Mouse (Mus musculus) adrenal gland, adult 2 months (tissue): ENCODE data around the gene Lelp1. TPM values are rescaled to one million over a fixed set of nuclear protein-coding genes. Genes with fewer than 3 reads are reported as not detected.

ENCODE experiments used
- DNase-seq: peaks from one replicate; pipeline ENCODE4 v3.0.0; 2021
- long read RNA-seq: library from polyadenylated mRNA; stranded (forward); transcript quantifications from one replicate; pipeline ENCODE4 v2.0.0, GENCODE M21; 2021
- polyA plus RNA-seq: library from polyadenylated mRNA; depleted of rRNA; stranded (reverse); fragments of >200 nt; gene quantifications from 2 replicates; pipeline ENCODE4 v1.2.3, GENCODE M21; 2012; rRNA removed
- total RNA-seq, 2 experiments: library from RNA; stranded (reverse); gene quantifications; 2 replicates each; pipeline ENCODE4 v1.2.3; 2021

Lelp1 gene
- not detected for total RNA-seq
- not detected in 2 replicates for polyA plus RNA-seq
- long read RNA-seq = 0 reads

DNA sequence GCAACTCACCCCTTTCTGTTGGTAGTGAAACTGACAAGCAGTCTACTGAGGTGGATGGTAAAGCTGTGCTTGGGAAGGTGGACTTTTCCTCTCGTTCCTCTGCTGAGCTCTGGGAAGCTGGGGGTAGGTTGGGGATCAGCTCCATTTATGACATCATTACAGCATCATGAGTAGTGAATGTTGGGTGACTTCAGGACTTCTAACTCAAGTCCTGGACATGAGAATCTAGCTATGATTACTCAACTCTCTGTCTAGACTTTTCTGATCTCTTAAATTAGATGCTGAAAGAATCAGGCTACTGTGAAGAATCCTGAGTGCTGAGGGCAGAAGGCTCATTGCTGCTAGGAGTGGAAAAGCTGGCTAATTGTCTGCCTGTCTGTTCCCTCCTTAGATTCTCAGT, at the start of gene Lelp1:
Gene Lelp1 (minus strand): TSS at position 101 of the 400 bp plus-strand sequence.
- no peak for DNase-seq

DNA sequence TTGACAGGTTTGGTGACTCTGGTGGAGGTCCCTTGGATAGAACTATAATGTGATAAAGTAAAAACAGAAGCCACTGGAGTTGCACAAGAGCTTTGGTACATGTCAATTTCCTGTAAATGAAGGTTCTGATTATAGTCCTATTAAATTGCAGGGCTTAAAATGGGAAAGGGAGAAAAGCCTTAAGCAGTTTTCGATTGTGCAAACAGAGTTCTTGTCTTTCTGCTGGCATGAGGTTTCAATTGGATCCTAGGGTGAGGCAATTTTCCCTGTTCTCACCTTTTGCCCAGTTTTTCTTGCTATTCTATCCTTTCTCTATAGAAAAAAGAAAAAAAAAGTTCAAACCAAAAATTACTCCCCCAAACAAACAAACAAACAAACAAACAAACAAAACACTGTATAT, 34.3 kb upstream of the Lelp1 start:
- no peak for DNase-seq

DNA sequence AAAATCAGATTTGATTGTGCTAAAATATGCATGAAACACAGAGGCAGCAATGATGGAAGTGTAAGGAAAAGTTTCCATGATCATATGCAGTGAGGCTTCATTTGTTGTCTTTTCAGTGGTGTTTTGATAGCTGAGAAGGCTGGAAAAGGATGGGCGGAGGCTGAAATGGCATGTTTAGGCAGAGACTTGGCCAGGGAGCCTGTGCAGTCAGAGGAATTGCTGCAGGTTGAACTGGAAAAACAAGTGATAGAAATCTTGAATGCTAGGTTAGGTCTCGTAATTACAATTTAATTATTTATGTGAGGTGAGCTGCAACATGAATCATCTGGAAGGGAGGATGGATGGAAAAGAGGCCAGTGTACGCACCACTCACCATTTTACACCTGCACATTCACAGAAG, 27.3 kb upstream of the Lelp1 start:
- no peak for DNase-seq

DNA sequence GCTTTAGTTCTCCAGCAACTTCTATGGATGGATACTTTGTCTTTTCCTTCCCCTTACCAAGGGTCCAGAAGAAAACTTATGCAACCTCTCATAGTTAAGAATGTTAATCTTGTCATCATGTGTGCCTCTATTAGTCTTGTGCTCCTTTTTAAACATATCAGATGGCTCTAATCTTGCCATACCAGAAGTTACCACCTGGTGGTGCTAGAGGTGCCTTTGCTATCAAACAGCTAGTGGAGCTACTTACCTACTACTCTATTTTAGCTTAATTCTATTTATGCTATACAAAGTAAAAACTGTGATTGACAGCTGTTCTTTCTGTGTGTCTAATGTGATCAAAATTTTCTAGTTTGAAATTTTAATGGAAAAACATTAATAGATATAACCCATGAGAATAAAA, 10.8 kb upstream of the Lelp1 start:
- peak; percentile 45 for DNase-seq

DNA sequence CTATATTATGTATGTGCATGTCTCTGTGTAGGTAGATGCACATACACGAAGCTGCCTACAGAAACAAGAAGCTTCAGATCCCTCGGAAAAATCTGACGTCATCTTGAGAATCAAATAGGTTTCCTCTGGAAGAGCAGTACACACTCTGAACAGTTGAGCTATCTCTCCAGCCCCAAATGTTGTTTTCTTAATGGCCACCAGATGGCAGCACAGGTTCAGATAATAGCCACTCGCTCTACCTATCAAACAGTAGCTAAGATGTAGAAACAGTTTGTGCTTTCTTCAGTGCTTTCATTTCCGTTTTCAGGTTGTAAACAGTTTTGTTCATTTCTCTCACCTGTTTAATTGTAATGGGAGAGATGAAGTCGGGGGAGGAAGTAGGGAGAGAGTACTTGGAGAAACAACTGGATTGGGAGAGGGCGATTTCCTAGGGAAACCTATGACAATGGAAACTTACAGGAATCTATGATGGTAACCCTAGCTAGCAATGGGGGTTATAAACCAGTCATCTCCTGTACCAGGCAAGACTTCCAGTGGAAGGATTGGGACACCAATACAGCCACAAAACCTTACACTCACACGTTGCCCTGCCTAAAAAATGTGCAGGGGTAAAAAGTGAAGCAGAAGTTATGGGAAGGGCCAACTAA, 8.2 kb upstream of the Lelp1 start:
- peak; percentile 44 for DNase-seq

DNA sequence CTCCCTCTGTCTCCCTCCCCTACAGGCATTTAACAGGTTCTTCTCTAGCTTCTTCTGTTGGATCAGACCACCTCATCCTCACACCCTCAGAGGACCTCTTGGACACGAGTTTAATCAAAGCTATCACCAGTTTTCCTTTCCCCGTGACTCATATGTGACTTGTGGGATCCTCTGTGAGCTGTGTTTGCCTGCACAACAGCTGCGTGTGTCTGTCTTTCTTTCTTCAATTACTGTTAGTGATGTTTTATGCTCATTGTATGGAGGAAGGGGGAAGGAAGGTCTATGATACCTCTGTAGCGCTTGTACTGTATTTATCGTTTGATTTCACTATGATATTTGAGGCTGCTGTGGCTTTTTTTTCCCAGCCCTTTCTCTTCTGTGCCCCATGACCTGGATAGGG, 5.4 kb upstream of the Lelp1 start:
- no peak for DNase-seq

DNA sequence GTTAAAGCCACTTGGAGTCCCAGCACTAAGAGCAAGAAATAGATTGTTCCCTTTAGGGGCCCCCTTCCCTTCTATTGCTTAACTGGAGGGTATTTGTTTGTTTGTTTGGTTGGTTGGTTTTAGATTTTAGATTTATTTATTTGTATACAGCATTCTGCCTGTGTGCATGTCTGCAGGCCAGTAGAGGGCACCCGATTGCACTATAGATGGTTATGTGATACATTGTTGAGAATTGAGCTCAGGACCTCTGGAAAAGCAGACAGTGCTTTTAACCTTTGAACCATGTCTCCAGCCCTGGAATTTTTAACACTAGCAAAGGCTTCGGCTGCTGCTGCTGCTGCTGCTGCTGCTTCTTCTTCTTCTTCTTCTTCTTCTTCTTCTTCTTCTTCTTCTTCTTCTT, 4.9 kb upstream of the Lelp1 start:
- DNase-seq = no peak

DNA sequence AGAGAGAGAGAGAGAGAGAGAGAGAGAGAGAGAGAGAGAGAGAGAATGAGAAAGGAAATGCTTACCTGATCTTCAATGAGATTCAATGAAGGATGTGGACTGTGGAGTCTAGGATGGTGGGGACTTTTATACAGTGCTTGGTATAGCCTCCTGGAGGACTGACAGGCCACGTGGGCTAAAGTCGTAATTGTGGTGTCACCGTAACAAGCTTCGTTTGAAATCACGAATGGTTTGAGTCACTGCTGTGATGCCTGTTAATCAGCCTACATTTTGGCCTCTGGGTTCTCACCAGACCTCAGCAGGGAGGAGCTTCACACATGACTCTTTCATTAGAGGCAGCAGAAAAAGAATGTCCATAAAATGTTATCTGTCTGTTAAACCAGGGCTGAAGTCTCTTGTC, 18.7 kb downstream of the Lelp1 start, which contains the start of gene Prr9:
Gene Prr9 (minus strand): TSS at position 101 of the 400 bp plus-strand sequence.
- DNase-seq = no peak

DNA sequence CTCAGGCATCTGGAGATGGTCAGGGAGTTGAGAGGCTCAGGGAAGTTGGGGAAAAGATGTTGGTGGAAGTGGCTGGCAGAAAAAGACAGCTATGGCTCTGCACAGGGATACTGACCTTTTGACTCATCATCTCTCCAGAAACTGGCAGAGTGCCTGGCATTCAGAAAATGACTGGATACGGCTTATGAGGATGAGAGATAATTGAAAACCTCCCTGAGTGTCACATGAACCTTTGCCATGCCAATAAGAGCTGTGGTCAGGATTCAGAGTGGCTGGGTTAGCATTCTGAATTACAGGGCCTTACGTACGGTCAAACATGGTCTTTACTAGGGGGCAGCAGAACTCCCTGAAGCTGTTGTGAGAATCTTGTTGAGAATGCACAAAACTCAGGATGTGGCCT, 21.6 kb downstream of the Lelp1 start:
- peak; percentile 65 for DNase-seq

DNA sequence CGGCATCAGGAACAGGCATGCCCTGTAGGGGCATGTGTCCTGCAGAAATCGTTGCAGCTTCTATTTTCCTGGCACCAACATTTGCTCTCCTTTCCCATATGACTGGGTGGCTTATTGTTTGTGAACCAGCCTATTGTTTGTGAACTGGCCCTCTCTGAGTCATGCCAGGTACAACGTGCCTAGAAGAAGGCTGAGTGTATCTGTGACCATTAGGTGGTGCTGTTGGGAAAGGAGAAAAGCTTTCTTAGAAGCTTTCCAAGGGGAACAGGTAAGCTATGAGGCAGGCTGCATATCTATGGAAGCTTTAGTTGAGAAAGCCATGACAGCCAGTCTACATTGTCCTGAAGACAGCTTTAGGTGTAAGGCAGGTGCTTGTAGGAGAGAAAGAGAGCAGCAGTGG, 24.6 kb downstream of the Lelp1 start:
- peak; percentile 24 for DNase-seq

DNA sequence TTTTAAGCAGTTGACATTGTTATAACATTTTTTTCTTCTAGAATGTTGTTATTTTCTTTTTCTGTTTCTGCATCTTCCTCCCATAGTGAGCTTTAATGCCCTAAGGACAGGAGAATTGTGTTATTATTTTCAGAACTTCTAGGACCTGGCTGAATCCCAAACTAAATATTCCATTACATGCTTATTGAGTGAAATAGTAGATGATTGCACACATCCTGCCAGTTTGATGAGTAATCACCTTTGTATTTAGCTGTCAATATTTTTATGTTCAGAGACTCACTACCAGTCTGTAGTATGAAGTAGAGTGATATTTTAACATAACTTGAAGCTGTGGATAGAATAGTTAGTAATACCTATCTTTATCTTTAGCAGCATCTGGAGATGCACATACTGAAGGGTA, 31.0 kb downstream of the Lelp1 start:
- DNase-seq = no peak

DNA sequence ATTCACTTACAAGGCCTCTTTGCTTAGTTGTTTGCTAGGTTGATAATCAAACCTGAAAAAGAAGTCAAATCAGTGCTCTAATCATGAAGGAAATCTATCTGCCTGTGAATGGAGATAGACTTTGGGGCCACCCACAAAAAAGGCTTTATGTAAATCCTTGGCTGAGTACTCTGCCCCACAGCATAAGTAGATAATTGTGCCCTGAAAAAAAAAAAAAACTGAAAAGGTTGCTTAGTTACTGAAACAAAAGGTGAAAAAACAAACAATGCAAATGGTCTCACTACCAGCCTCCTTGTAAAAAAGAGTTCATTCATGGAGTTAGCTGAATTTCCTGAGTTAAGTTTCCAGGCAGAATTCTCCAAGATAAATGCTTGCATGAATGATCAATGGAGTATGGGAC, 31.8 kb downstream of the Lelp1 start:
- DNase-seq = no peak

DNA sequence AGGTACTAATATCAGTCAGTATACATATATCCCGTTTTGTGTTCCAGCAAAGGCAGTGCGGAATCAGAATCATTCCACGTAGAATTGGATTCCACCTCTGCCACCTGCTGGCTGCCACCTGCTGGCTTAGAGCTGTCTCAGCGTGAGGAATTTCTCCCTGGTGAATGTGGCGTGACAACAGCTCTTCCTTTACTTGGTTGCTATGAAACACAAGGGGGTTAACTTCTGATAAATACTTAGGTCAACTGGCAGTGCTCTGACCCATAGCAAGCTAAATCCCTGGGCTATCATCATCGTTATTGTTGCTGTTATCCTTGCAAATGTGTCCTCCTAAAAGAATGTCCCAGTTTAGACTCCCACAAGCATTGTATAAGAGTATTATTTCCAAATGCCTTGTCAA, 36.0 kb downstream of the Lelp1 start:
- peak; percentile 21 for DNase-seq

Other genes starting within 250 kb of the Lelp1 start
- gene Pglyrp3, start 128.2 kb downstream of the Lelp1 start, total RNA-seq = not detected
- gene Pglyrp3, start 128.2 kb downstream of the Lelp1 start, polyA plus RNA-seq = not detected in 2 replicates
- gene Lor, start 59.6 kb downstream of the Lelp1 start, total RNA-seq = under 1 TPM in 1 of 2 experiments, not detected in 1; 0.21 TPM
- 0.20 and 0.81 TPM in 2 replicates for gene Lor, start 59.6 kb downstream of the Lelp1 start, polyA plus RNA-seq
- gene Prr9, start 18.8 kb downstream of the Lelp1 start, total RNA-seq = not detected
- not detected in 2 replicates for gene Prr9, start 18.8 kb downstream of the Lelp1 start, polyA plus RNA-seq
- gene Sprr2a1, start 73.1 kb upstream of the Lelp1 start, total RNA-seq = not detected
- not detected in 2 replicates for gene Sprr2a1, start 73.1 kb upstream of the Lelp1 start, polyA plus RNA-seq
- not detected for gene Sprr2a2, start 73.2 kb upstream of the Lelp1 start, total RNA-seq
- gene Sprr2a2, start 73.2 kb upstream of the Lelp1 start, polyA plus RNA-seq = 1.8 and 18.7 TPM in 2 replicates
- gene Sprr2a3, start 142.7 kb upstream of the Lelp1 start, total RNA-seq = not detected
- gene Sprr2a3, start 142.7 kb upstream of the Lelp1 start, polyA plus RNA-seq = 0.22 TPM in 1 of 2 replicates, not detected in the other
- not detected for gene Sprr2b, start 173.9 kb upstream of the Lelp1 start, total RNA-seq
- not detected in 2 replicates for gene Sprr2b, start 173.9 kb upstream of the Lelp1 start, polyA plus RNA-seq
- gene Sprr2d, start 196.4 kb upstream of the Lelp1 start, total RNA-seq = not detected
- gene Sprr2d, start 196.4 kb upstream of the Lelp1 start, polyA plus RNA-seq = not detected in 2 replicates
- gene Sprr2e, start 209.4 kb upstream of the Lelp1 start, total RNA-seq = not detected
- gene Sprr2e, start 209.4 kb upstream of the Lelp1 start, polyA plus RNA-seq = not detected in 2 replicates
- gene Sprr2f, start 222.4 kb upstream of the Lelp1 start, total RNA-seq = not detected
- gene Sprr2f, start 222.4 kb upstream of the Lelp1 start, polyA plus RNA-seq = not detected in 2 replicates
- gene Sprr2h, start 242.9 kb upstream of the Lelp1 start, total RNA-seq = not detected
- not detected in 2 replicates for gene Sprr2h, start 242.9 kb upstream of the Lelp1 start, polyA plus RNA-seq